Mouse (Mus musculus): ENCODE measurements around the gene Zfp566.
A peak's percentile ranks its signal among the peaks of the same experiment; 100 is the strongest.

Gene Zfp566

DNA sequence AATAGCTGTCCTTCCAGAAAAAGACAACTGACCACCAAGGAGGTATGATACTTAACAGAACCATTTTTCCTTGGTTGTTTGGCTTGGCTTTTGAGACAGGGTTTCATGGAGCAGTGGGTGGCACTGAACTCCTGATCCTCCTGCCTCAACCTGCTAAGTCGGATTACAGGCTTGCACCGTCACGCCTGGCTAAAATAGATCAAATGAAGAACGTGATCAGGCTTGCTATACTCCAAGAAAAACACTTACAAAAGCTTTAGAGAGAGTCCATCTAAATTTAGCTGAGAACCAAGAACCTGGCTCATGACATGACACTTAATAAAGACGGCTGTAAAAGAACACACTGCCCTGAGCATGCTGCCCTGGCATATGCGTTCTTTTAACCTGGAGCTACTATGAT is 30.0 kb downstream of the Zfp566 start:
- DNase-seq (ENCODE audit: low spot score in 2 of 2), result no peak

DNA sequence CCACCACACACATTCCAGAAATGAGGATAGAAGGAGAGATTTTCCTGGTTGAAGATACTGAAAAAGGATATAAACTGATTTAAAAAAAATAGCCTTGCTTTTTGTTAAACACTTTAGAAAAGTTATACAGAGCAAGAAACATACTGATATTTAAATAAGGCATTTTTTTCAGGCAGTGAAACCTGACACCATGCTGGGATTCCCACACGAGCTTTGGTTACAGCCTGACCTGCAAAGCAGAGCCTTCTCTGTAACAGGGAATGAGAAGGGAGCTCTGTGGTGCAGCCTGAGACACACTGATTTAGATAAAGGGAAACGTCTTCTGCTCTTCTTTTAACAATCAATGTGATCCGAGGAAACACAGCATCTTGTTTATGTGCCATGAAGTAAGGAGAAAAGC is 36.7 kb downstream of the Zfp566 start:
- no peak for DNase-seq (ENCODE audit: low spot score in 2 of 2)

DNA sequence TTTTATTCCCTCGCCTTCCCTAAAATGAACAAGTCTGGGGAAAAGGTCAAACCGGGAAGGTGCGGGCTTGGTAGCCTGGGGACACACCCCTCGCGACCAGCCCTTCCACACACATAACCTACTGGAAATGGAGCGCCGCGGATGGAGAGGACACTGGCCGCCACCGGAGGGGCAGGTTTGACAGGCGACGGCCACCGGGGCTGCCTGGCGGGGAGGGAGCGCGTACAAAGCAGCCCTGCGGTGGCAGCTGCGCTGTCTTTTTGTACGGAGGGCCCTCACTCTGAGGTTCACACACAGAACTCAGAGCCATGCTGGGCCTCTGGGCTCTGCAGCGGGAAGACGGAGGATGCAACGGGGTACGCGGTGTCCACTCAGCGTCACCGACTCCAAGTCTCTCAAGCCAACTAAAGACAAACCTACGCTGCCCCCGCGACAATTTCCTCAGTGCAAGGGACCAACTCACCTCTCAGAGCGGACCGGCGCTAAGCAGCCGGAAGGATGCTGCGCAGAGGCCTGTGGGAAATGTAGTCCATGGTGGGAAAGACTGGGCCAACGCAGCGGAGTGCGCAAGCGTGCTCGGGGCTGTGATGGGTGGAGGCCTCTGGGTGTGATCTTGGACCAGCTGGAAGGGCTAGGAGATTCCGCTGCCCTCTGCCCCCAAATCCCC is 39.3 kb downstream of the Zfp566 start, which contains the start of gene Zfp14:
Gene Zfp14 (minus strand): TSS at position 499 of the 667 bp plus-strand sequence.
- DNase-seq (ENCODE audit: low spot score in 2 of 2), result peak; percentile 89 to 93

DNA sequence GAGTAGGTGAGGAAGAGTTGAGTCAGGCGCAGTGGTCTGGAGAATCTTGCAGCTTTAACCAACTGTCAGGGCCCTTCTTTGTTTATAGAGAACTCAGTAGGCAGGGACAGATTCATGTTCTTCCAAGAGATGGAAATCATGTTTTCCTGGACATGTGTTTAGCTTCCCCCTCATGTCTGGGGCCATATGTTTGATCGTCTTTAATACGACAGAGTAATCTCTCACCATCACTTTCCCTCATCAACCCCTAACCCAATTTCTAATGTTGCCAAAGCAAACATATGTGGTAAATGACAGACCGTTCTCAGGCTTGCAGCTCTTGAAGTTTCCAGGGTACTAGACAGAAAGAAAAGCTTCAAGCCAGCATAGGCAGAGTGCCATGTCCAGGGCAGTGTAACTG is 42.2 kb downstream of the Zfp566 start:
- DNase-seq (ENCODE audit: low spot score in 2 of 2), result no peak

DNA sequence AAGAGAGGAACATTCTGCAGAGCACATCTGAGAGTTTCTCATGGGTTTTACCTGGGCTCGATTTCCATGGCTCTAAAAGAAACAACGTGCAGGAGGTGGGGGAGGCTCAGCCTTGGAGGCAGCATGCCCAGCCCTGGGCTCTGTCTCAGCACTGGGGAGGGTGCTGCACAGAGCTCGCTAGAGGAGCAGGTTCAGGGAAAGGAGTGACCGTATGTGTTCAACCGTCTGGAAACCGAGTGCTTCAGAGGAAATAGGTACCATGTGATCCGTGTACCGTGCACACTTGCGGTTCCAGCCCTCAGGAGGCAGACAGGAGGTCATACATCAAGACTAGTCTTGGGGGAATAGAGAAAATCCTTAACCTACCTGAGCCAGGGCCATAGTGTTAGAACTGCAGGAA is 46.0 kb downstream of the Zfp566 start:
- DNase-seq (ENCODE audit: low spot score in 2 of 2), result no peak

DNA sequence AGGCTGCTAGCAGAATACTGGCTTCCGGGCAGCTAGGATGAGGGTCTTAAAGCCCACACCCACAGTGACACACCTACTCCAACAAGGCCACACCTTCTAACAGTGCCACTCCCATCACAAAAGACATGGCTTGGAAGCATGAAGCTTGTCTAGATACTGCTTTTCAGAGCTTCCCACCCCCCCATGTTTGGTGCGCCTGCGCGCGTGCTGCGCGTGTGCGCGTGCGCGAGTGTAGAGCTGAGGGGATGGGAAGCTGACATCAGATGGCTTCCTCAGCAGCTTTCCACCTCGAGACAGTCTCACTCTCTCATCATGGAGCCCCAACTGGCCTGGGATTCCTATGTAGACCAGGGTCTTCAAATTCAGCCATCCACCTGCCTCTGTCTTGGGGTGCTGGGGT is 56.0 kb downstream of the Zfp566 start:
- DNase-seq (ENCODE audit: low spot score in 2 of 2), result no peak

DNA sequence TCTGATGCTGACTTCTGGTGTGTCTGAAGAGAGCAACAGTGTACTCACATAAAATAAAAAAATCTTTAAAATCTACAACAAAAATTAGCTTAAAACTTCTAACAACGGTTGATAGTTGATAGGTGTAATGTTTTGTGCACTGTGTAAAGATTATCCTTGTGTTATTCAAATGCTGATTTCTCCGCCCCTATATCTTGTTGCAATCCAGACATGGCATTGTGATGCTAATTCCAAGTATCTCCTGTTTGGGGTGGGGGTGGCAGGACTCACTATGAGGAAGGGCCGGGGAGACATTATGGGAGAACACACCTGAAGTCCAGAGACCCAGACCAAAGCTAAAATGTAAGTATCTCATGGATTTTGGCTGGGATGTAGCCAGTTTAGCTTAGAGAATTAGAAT is 58.9 kb downstream of the Zfp566 start:
- no peak for DNase-seq (ENCODE audit: low spot score in 2 of 2)

DNA sequence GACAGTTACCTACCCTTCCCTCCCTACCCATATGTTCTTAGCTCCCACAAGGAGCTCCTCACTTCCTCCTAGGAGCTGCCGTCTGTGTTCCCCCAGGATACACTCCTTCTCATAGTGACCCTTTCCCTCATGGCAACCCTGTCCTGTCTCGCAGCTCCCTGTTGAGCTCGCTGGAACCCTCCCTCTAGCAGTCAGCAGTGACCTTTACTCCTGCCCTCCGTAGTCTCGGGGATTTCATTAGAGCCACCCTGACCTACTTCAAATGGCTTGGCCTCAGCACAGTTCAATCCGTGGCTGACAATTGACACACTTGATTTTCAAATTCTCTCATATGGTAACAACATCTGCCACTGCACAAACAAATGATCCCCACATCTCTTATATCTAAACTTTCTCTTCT is 59.6 kb downstream of the Zfp566 start:
- DNase-seq (ENCODE audit: low spot score in 2 of 2), result no peak

DNA sequence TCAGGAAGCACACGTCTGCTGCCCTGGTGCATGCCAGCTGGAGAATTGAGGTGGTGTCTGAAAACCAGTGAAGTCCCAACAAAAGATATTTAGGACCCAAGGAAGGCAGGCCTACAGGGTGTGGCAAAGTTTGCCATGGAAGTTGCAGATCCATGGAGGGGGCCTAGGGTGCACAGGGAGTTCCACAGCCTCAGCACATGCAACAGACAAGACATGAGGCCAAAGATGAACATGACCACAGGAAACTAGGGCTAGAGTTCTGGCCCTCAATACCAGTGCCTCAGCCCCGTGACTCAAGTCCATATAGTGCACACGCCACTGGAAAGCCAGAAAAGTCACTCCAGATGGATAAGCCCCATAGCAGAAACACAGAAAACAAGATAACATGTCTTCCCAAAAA is 61.8 kb downstream of the Zfp566 start:
- DNase-seq (ENCODE audit: low spot score in 2 of 2), result no peak

All from right cerebral cortex, postnatal 36 days (tissue).